Mouse (Mus musculus): ENCODE measurements around the gene Trappc3.

Gene Trappc3

GRCm38 (mm10) chr4:126316443-126317040, 54.4 kb downstream of the Trappc3 start:
- no peak for DNase-seq

GRCm38 (mm10) chr4:126319806-126320205, 57.7 kb downstream of the Trappc3 start:
- DNase-seq = no peak

GRCm38 (mm10) chr4:126321111-126321853, 59.2 kb downstream of the Trappc3 start, which contains the start of gene Adprhl2:
TSS of gene Adprhl2 (minus strand) at chr4:126321703.
- DNase-seq = peak; percentile 98

- DNase-seq = no peak
These were observed 59.9 kb downstream of the Trappc3 start for GRCm38 (mm10) chr4:126321854-126322511.

- no peak for DNase-seq
These were observed 60.5 kb downstream of the Trappc3 start for GRCm38 (mm10) chr4:126322646-126323045.

GRCm38 (mm10) chr4:126324861-126325260, 62.7 kb downstream of the Trappc3 start:
- no peak for DNase-seq

- DNase-seq = no peak
These were observed 63.2 kb downstream of the Trappc3 start, which contains the start of gene Tekt2 for GRCm38 (mm10) chr4:126325281-126325861. TSS of gene Tekt2 (minus strand) at chr4:126325688.

Data from cerebellum, adult 11 months (tissue).